Mouse (Mus musculus): ENCODE measurements around the gene Akap13. TPM values are rescaled to one million over a fixed set of nuclear protein-coding genes. Genes with fewer than 3 reads are reported as not detected.

The Akap13 gene
- polyA plus RNA-seq, 1 experiment from 2014 or later = 43.4 TPM

- Histone ChIP-seq H3K27ac (0 out of 2 replicates have a peak overlapping the region, but pooled peaks have one; percentile 14), H3K27me3 (no peaks in the 10 kb centered on the region), H3K4me3 (no peak overlapping the region), H3K4me2 (no peak overlapping the region), H3K36me3 (no peaks in the 10 kb centered on the region), H3K4me1 (replicated peaks) (peaks cover 58% of the 10 kb centered on the region), H3K9me3 (replicated peaks) (no peaks in the 10 kb centered on the region), H3K9ac (no peak overlapping the region)
- no peak for ATAC-seq (replicated peaks; ENCODE audit: insufficient number of reproducible peaks, insufficient read depth, low FRiP score, low read depth)
- WGBS = 80% methylated on average over 3 of the region's 3 CpGs
Measured at GRCm38 (mm10) chr7:75522226-75522625, 66.9 kb downstream of the Akap13 start.

GRCm38 (mm10) chr7:75524789-75525569, 69.6 kb downstream of the Akap13 start:
- Histone ChIP-seq H3K27ac (peak overlapping the region; percentile 83), H3K9me3 (replicated peaks) (no peaks in the 10 kb centered on the region), H3K4me1 (replicated peaks) (peaks cover 53% of the 10 kb centered on the region), H3K9ac (no peak overlapping the region), H3K36me3 (no peaks in the 10 kb centered on the region), H3K4me2 (peak overlapping the region; percentile 18; the same call in 1 of the 2 replicates), H3K4me3 (no peak overlapping the region), H3K27me3 (no peaks in the 10 kb centered on the region)
- ATAC-seq (replicated peaks; ENCODE audit: insufficient number of reproducible peaks, insufficient read depth, low FRiP score, low read depth) = 0 out of 2 replicates have a peak, but pooled peaks have one; percentile 12

GRCm38 (mm10) chr7:75525716-75526401, 70.5 kb downstream of the Akap13 start:
- no peak for ATAC-seq (replicated peaks; ENCODE audit: insufficient number of reproducible peaks, insufficient read depth, low FRiP score, low read depth)
- H3K9me3 ChIP-seq (replicated peaks) = no peaks in the 10 kb centered on the region
- peak overlapping the region; percentile 43; the same call in 1 of the 2 replicates for H3K27ac ChIP-seq
- no peak overlapping the region for H3K4me3 ChIP-seq
- no peaks in the 10 kb centered on the region for H3K36me3 ChIP-seq
- H3K27me3 ChIP-seq = no peaks in the 10 kb centered on the region
- 51% methylated on average over 4 of the region's 4 CpGs for WGBS
- H3K4me2 ChIP-seq = no peak overlapping the region
- no peak overlapping the region for H3K9ac ChIP-seq
- H3K4me1 ChIP-seq (replicated peaks) = peaks cover 50% of the 10 kb centered on the region

- 80% methylated on average over 4 of the region's 4 CpGs for whole genome bisulfite sequencing
- Histone ChIP-seq H3K4me3 (no peak overlapping the region), H3K27ac (no peak overlapping the region), H3K4me1 (replicated peaks) (peaks cover 40% of the 10 kb centered on the region), H3K9me3 (replicated peaks) (no peaks in the 10 kb centered on the region), H3K4me2 (no peak overlapping the region), H3K9ac (no peak overlapping the region), H3K27me3 (no peaks in the 10 kb centered on the region), H3K36me3 (no peaks in the 10 kb centered on the region)
- no peak for ATAC-seq (replicated peaks; ENCODE audit: insufficient number of reproducible peaks, insufficient read depth, low FRiP score, low read depth)
Measured at GRCm38 (mm10) chr7:75528751-75529150, 73.4 kb downstream of the Akap13 start.

GRCm38 (mm10) chr7:75529857-75530437, 74.6 kb downstream of the Akap13 start:
- H3K9me3 ChIP-seq (replicated peaks) = no peaks in the 10 kb centered on the region
- no peaks in the 10 kb centered on the region for H3K36me3 ChIP-seq
- H3K9ac ChIP-seq = no peak overlapping the region
- H3K27ac ChIP-seq = no peak overlapping the region
- H3K4me2 ChIP-seq = no peak overlapping the region
- no peak overlapping the region for H3K4me3 ChIP-seq
- no peak for ATAC-seq (replicated peaks; ENCODE audit: insufficient number of reproducible peaks, insufficient read depth, low FRiP score, low read depth)
- no peaks in the 10 kb centered on the region for H3K27me3 ChIP-seq
- WGBS = 80% methylated on average over 7 of the region's 7 CpGs
- peaks cover 30% of the 10 kb centered on the region for H3K4me1 ChIP-seq (replicated peaks)

- 80% methylated on average over 3 of the region's 3 CpGs for WGBS
- no peak overlapping the region for H3K4me2 ChIP-seq
- H3K4me1 ChIP-seq (replicated peaks) = peaks cover 25% of the 10 kb centered on the region
- no peak for ATAC-seq (replicated peaks; ENCODE audit: insufficient number of reproducible peaks, insufficient read depth, low FRiP score, low read depth)
- no peaks in the 10 kb centered on the region for H3K36me3 ChIP-seq
- no peaks in the 10 kb centered on the region for H3K27me3 ChIP-seq
- no peaks in the 10 kb centered on the region for H3K9me3 ChIP-seq (replicated peaks)
- no peak overlapping the region for H3K4me3 ChIP-seq
- no peak overlapping the region for H3K27ac ChIP-seq
- no peak overlapping the region for H3K9ac ChIP-seq
Measured at GRCm38 (mm10) chr7:75530642-75531041, 75.3 kb downstream of the Akap13 start.

GRCm38 (mm10) chr7:75533079-75533478, 77.7 kb downstream of the Akap13 start:
- Histone ChIP-seq H3K9me3 (replicated peaks) (no peaks in the 10 kb centered on the region), H3K27ac (no peak overlapping the region), H3K27me3 (no peaks in the 10 kb centered on the region), H3K4me1 (replicated peaks) (0 out of 2 replicates have a peak, but pooled peaks cover 4% of the 10 kb centered on the region), H3K36me3 (no peaks in the 10 kb centered on the region), H3K9ac (no peak overlapping the region), H3K4me2 (no peak overlapping the region), H3K4me3 (no peak overlapping the region)
- ATAC-seq (replicated peaks; ENCODE audit: insufficient number of reproducible peaks, insufficient read depth, low FRiP score, low read depth) = no peak
- WGBS = 84% methylated on average over 5 of the region's 5 CpGs

- 68% methylated on average over 5 of the region's 5 CpGs for WGBS
- Histone ChIP-seq H3K36me3 (no peaks in the 10 kb centered on the region), H3K9me3 (replicated peaks) (no peaks in the 10 kb centered on the region), H3K4me1 (replicated peaks) (0 out of 2 replicates have a peak, but pooled peaks cover 9% of the 10 kb centered on the region), H3K27me3 (no peaks in the 10 kb centered on the region), H3K27ac (no peak overlapping the region), H3K4me3 (no peak overlapping the region), H3K4me2 (no peak overlapping the region), H3K9ac (no peak overlapping the region)
- no peak for ATAC-seq (replicated peaks; ENCODE audit: insufficient number of reproducible peaks, insufficient read depth, low FRiP score, low read depth)
Measured at GRCm38 (mm10) chr7:75536298-75536697, 81.0 kb downstream of the Akap13 start.

- ATAC-seq (replicated peaks; ENCODE audit: insufficient number of reproducible peaks, insufficient read depth, low FRiP score, low read depth) = no peak
- H3K27ac ChIP-seq = no peak overlapping the region
- 64% methylated on average over 2 of the region's 2 CpGs for WGBS
- H3K4me3 ChIP-seq = no peak overlapping the region
- H3K9me3 ChIP-seq (replicated peaks) = no peaks in the 10 kb centered on the region
- no peaks in the 10 kb centered on the region for H3K36me3 ChIP-seq
- no peak overlapping the region for H3K9ac ChIP-seq
- H3K27me3 ChIP-seq = no peaks in the 10 kb centered on the region
- no peak overlapping the region for H3K4me2 ChIP-seq
- H3K4me1 ChIP-seq (replicated peaks) = 0 out of 2 replicates have a peak, but pooled peaks cover 9% of the 10 kb centered on the region
Measured at GRCm38 (mm10) chr7:75537567-75537966, 82.2 kb downstream of the Akap13 start.

GRCm38 (mm10) chr7:75538513-75538912, 83.2 kb downstream of the Akap13 start:
- Histone ChIP-seq H3K4me1 (replicated peaks) (0 out of 2 replicates have a peak, but pooled peaks cover 9% of the 10 kb centered on the region), H3K9me3 (replicated peaks) (no peaks in the 10 kb centered on the region), H3K27ac (no peak overlapping the region), H3K4me2 (no peak overlapping the region), H3K4me3 (no peak overlapping the region), H3K36me3 (no peaks in the 10 kb centered on the region), H3K9ac (no peak overlapping the region), H3K27me3 (no peaks in the 10 kb centered on the region)
- ATAC-seq (replicated peaks; ENCODE audit: insufficient number of reproducible peaks, insufficient read depth, low FRiP score, low read depth) = no peak
- WGBS = 65% methylated on average over 3 of the region's 3 CpGs

GRCm38 (mm10) chr7:75539168-75539567, 83.8 kb downstream of the Akap13 start:
- H3K9ac ChIP-seq = no peak overlapping the region
- H3K27ac ChIP-seq = no peak overlapping the region
- 75% methylated on average over 3 of the region's 3 CpGs for WGBS
- H3K4me1 ChIP-seq (replicated peaks) = 0 out of 2 replicates have a peak, but pooled peaks cover 9% of the 10 kb centered on the region
- H3K4me3 ChIP-seq = no peak overlapping the region
- H3K9me3 ChIP-seq (replicated peaks) = no peaks in the 10 kb centered on the region
- H3K4me2 ChIP-seq = no peak overlapping the region
- no peaks in the 10 kb centered on the region for H3K36me3 ChIP-seq
- no peaks in the 10 kb centered on the region for H3K27me3 ChIP-seq
- no peak for ATAC-seq (replicated peaks; ENCODE audit: insufficient number of reproducible peaks, insufficient read depth, low FRiP score, low read depth)
